Mouse (Mus musculus): ENCODE measurements at regions not wholly inside any gene's neighbourhood (a gene's known extent, or its start where the extent isn't known, plus 50 kb on each side); places are given as distances from the start of the nearest gene placed in this dataset.

- DNase-seq (ENCODE audit: low spot score): no peak
- Histone ChIP-seq H3K36me3 (replicated peaks; ENCODE audit: control insufficient read depth, insufficient read depth, low read length) (no peaks in the 10 kb centered on the region), H3K4me3 (ENCODE audit: low read depth, low read length) (no peak overlapping the region), H3K4me1 (ENCODE audit: control insufficient read depth, insufficient read depth) (peaks cover 4% of the 10 kb centered on the region; the same call in 1 of the 2 replicates), H3K9me3 (replicated peaks; ENCODE audit: control insufficient read depth, low read length) (no peaks in the 10 kb centered on the region), H3K4me2 (ENCODE audit: low read depth, low read length) (no peak overlapping the region), H3K9ac (replicated peaks; ENCODE audit: low read depth, low read length) (no peak overlapping the region), H3K27ac (ENCODE audit: low read depth) (no peak overlapping the region), H3K27me3 (ENCODE audit: control insufficient read depth, insufficient read depth, low read length) (no peaks in the 10 kb centered on the region)
- TF ChIP-seq CTCF (IDR thresholded peaks at IDR 0.05; ENCODE audit: low read depth): no peak
- no peak for TF ChIP-seq EP300 (IDR thresholded peaks at IDR 0.05; ENCODE audit: low read depth)
- no peak for ATAC-seq (ENCODE audit: insufficient read depth, low read depth)
- 73% methylated on average over 2 of the region's 2 CpGs for WGBS
These were observed 324.6 kb downstream of the Osr1 start for GRCm38 (mm10) chr12:9894521-9894920.

- no peak overlapping the region for H3K4me2 ChIP-seq (ENCODE audit: low read depth, low read length)
- no peak for DNase-seq (ENCODE audit: low spot score)
- no peaks in the 10 kb centered on the region for H3K36me3 ChIP-seq (replicated peaks; ENCODE audit: control insufficient read depth, insufficient read depth, low read length)
- H3K4me1 ChIP-seq (ENCODE audit: control insufficient read depth, insufficient read depth): peaks cover 4% of the 10 kb centered on the region; the same call in 1 of the 2 replicates
- TF ChIP-seq CTCF (IDR thresholded peaks at IDR 0.05; ENCODE audit: low read depth) (no peak), EP300 (IDR thresholded peaks at IDR 0.05; ENCODE audit: low read depth) (no peak)
- H3K9me3 ChIP-seq (replicated peaks; ENCODE audit: control insufficient read depth, low read length): no peaks in the 10 kb centered on the region
- peak; percentile 55; the same call in 1 of the 2 replicates for ATAC-seq (ENCODE audit: insufficient read depth, low read depth)
- WGBS: 29% methylated on average over 6 of the region's 6 CpGs
- H3K27me3 ChIP-seq (ENCODE audit: control insufficient read depth, insufficient read depth, low read length): no peaks in the 10 kb centered on the region
- H3K9ac ChIP-seq (replicated peaks; ENCODE audit: low read depth, low read length): no peak overlapping the region
- H3K27ac ChIP-seq (ENCODE audit: low read depth): no peak overlapping the region
- no peak overlapping the region for H3K4me3 ChIP-seq (ENCODE audit: low read depth, low read length)
These were observed 328.1 kb downstream of the Osr1 start for GRCm38 (mm10) chr12:9897980-9898379.

- Histone ChIP-seq H3K27ac (ENCODE audit: low read depth) (no peak overlapping the region), H3K4me3 (ENCODE audit: low read depth, low read length) (no peak overlapping the region), H3K36me3 (replicated peaks; ENCODE audit: control insufficient read depth, insufficient read depth, low read length) (no peaks in the 10 kb centered on the region), H3K4me2 (ENCODE audit: low read depth, low read length) (no peak overlapping the region), H3K27me3 (ENCODE audit: control insufficient read depth, insufficient read depth, low read length) (no peaks in the 10 kb centered on the region), H3K9me3 (replicated peaks; ENCODE audit: control insufficient read depth, low read length) (no peaks in the 10 kb centered on the region), H3K9ac (replicated peaks; ENCODE audit: low read depth, low read length) (no peak overlapping the region), H3K4me1 (ENCODE audit: control insufficient read depth, insufficient read depth) (peaks cover 4% of the 10 kb centered on the region; the same call in 1 of the 2 replicates)
- ATAC-seq (ENCODE audit: insufficient read depth, low read depth) (no peak), DNase-seq (ENCODE audit: low spot score) (no peak)
- TF ChIP-seq CTCF (IDR thresholded peaks at IDR 0.05; ENCODE audit: low read depth) (no peak), EP300 (IDR thresholded peaks at IDR 0.05; ENCODE audit: low read depth) (no peak)
- WGBS: 26% methylated on average over 3 of the region's 3 CpGs
These were observed 328.5 kb downstream of the Osr1 start for GRCm38 (mm10) chr12:9898420-9898819.

GRCm38 (mm10) chr12:9901948-9902347 is 332.0 kb downstream of the Osr1 start:
- Histone ChIP-seq H3K4me3 (ENCODE audit: low read depth, low read length) (no peak overlapping the region), H3K9me3 (replicated peaks; ENCODE audit: control insufficient read depth, low read length) (no peaks in the 10 kb centered on the region), H3K4me1 (ENCODE audit: control insufficient read depth, insufficient read depth) (peaks cover 4% of the 10 kb centered on the region; the same call in 1 of the 2 replicates), H3K27ac (ENCODE audit: low read depth) (no peak overlapping the region), H3K4me2 (ENCODE audit: low read depth, low read length) (no peak overlapping the region), H3K36me3 (replicated peaks; ENCODE audit: control insufficient read depth, insufficient read depth, low read length) (no peaks in the 10 kb centered on the region), H3K9ac (replicated peaks; ENCODE audit: low read depth, low read length) (no peak overlapping the region), H3K27me3 (ENCODE audit: control insufficient read depth, insufficient read depth, low read length) (no peaks in the 10 kb centered on the region)
- WGBS: 72% methylated on average over 2 of the region's 2 CpGs
- TF ChIP-seq CTCF (IDR thresholded peaks at IDR 0.05; ENCODE audit: low read depth) (no peak), EP300 (IDR thresholded peaks at IDR 0.05; ENCODE audit: low read depth) (no peak)
- DNase-seq (ENCODE audit: low spot score) (no peak), ATAC-seq (ENCODE audit: insufficient read depth, low read depth) (no peak)

- Histone ChIP-seq H3K27me3 (ENCODE audit: control insufficient read depth, insufficient read depth, low read length) (no peaks in the 10 kb centered on the region), H3K9ac (replicated peaks; ENCODE audit: low read depth, low read length) (no peak overlapping the region), H3K9me3 (replicated peaks; ENCODE audit: control insufficient read depth, low read length) (no peaks in the 10 kb centered on the region), H3K4me3 (ENCODE audit: low read depth, low read length) (no peak overlapping the region), H3K4me2 (ENCODE audit: low read depth, low read length) (no peak overlapping the region), H3K27ac (ENCODE audit: low read depth) (no peak overlapping the region), H3K36me3 (replicated peaks; ENCODE audit: control insufficient read depth, insufficient read depth, low read length) (no peaks in the 10 kb centered on the region), H3K4me1 (ENCODE audit: control insufficient read depth, insufficient read depth) (no peaks in the 10 kb centered on the region)
- DNase-seq (ENCODE audit: low spot score): no peak
- ATAC-seq (ENCODE audit: insufficient read depth, low read depth): no peak
- WGBS: 54% methylated on average over 2 of the region's 2 CpGs
- TF ChIP-seq EP300 (IDR thresholded peaks at IDR 0.05; ENCODE audit: low read depth) (no peak), CTCF (IDR thresholded peaks at IDR 0.05; ENCODE audit: low read depth) (no peak)
These were observed 333.9 kb downstream of the Osr1 start for GRCm38 (mm10) chr12:9903702-9904231.

- no peak for TF ChIP-seq CTCF (IDR thresholded peaks at IDR 0.05; ENCODE audit: low read depth)
- TF ChIP-seq EP300 (IDR thresholded peaks at IDR 0.05; ENCODE audit: low read depth): no peak
- Histone ChIP-seq H3K9ac (replicated peaks; ENCODE audit: low read depth, low read length) (no peak overlapping the region), H3K4me2 (ENCODE audit: low read depth, low read length) (no peak overlapping the region), H3K27me3 (ENCODE audit: control insufficient read depth, insufficient read depth, low read length) (no peaks in the 10 kb centered on the region), H3K36me3 (replicated peaks; ENCODE audit: control insufficient read depth, insufficient read depth, low read length) (no peaks in the 10 kb centered on the region), H3K4me3 (ENCODE audit: low read depth, low read length) (no peak overlapping the region), H3K4me1 (ENCODE audit: control insufficient read depth, insufficient read depth) (no peaks in the 10 kb centered on the region), H3K27ac (ENCODE audit: low read depth) (no peak overlapping the region), H3K9me3 (replicated peaks; ENCODE audit: control insufficient read depth, low read length) (no peaks in the 10 kb centered on the region)
- DNase-seq (ENCODE audit: low spot score): no peak
- ATAC-seq (ENCODE audit: insufficient read depth, low read depth): no peak
These were observed 342.4 kb downstream of the Osr1 start for GRCm38 (mm10) chr12:9912333-9912732.

Data from heart, postnatal 0 days (tissue).